Mouse (Mus musculus) liver, embryonic 15.5 days (tissue): ENCODE results near the gene Tgif2lx1. TPM values are rescaled to one million over a fixed set of nuclear protein-coding genes. Genes with fewer than 3 reads are reported as not detected.
"Not testable (repeated sequence)": the region's sequence is repeated elsewhere in the genome, so short reads cannot be mapped to it uniquely, and the experiment has no call there.

Experiments used
- ATAC-seq: fragments of 200-750 bp; cut with Nextera tagmentation; 2 replicates; pipeline ENCODE4 v1.8.0; 2017; ENCODE audit warnings: moderate number of reproducible peaks, mild to moderate bottlenecking, moderate library complexity; ENCODE audit not compliant: insufficient read depth
- H3K27ac ChIP-seq: fragments of 300-500 bp; sonication (generic); replicated peaks from 2 replicates; pipeline ENCODE4 v1.5.1; 2015; ENCODE audit warnings: mild to moderate bottlenecking, inconsistent platforms
- H3K27me3 ChIP-seq: fragments of 300-500 bp; sonication (generic); 2 replicates; pipeline ENCODE4 v1.6.1; 2015; ENCODE audit warnings: mild to moderate bottlenecking, inconsistent platforms
- H3K36me3 ChIP-seq: fragments of 300-500 bp; sonication (generic); replicated peaks from 2 replicates; pipeline ENCODE4 v1.6.1; 2015; ENCODE audit warnings: moderate library complexity, mild to moderate bottlenecking, inconsistent platforms
- H3K4me1 ChIP-seq: fragments of 300-500 bp; sonication (generic); replicated peaks from 2 replicates; pipeline ENCODE4 v1.6.1; 2015; ENCODE audit warnings: inconsistent platforms
- H3K4me2 ChIP-seq: fragments of 300-500 bp; sonication (generic); 2 replicates; pipeline ENCODE4 v1.6.1; 2015; ENCODE audit warnings: moderate library complexity, mild to moderate bottlenecking, inconsistent platforms
- H3K4me3 ChIP-seq: fragments of 300-500 bp; sonication (generic); replicated peaks from 2 replicates; pipeline ENCODE4 v1.5.1; 2015; ENCODE audit warnings: mild to moderate bottlenecking, inconsistent platforms
- H3K9ac ChIP-seq: fragments of 300-500 bp; sonication (generic); 2 replicates; pipeline ENCODE4 v1.6.1; 2015; ENCODE audit warnings: moderate library complexity, mild to moderate bottlenecking, inconsistent platforms
- H3K9me3 ChIP-seq: fragments of 300-500 bp; sonication (generic); replicated peaks from 2 replicates; pipeline ENCODE4 v1.6.1; 2016; ENCODE audit warnings: inconsistent platforms
- WGBS: fragments of 180-500 bp; shearing (Covaris S2); methylation state at CpG from one replicate; pipeline ENCODE4 v1.1.7; 2015; ENCODE audit warnings: mixed read lengths; ENCODE audit not compliant: insufficient replicate concordance; 5-methylcytosine and 5-hydroxymethylcytosine counted together
- polyA plus RNA-seq: library from polyadenylated mRNA; unstranded; fragments of >200 nt; fragmentation: Nextera tagmentation; extraction: Ambion mirVana; gene quantifications from 2 replicates; pipeline ENCODE4 v1.2.1, GENCODE M21; 2015

Gene Tgif2lx1
- not detected in 2 replicates for polyA plus RNA-seq

GRCm38 (mm10) chrX:118480637-118481036 lies at the start of gene Tgif2lx1:
Tgif2lx1 (minus strand) TSS chrX:118480737.
- not testable (repeated sequence) for H3K4me1 ChIP-seq, H3K27ac ChIP-seq, H3K9ac ChIP-seq, H3K27me3 ChIP-seq, ATAC-seq, H3K36me3 ChIP-seq, H3K4me3 ChIP-seq, H3K4me2 ChIP-seq, H3K9me3 ChIP-seq
- WGBS, result no CpG with 5 or more reads among the region's 5 CpGs

Other genes starting within 250 kb of the Tgif2lx1 start
- gene Tgif2lx2, start 53.5 kb downstream of the Tgif2lx1 start, polyA plus RNA-seq, result not detected in 2 replicates